Mouse (Mus musculus) brown adipose tissue, adult 24 weeks (tissue): Measurements from ENCODE around the gene Exosc5. TPM values are rescaled to one million over a fixed set of nuclear protein-coding genes. Genes with fewer than 3 reads are reported as not detected.

Source experiments
- H3K27ac ChIP-seq: fragments of 200-500 bp; replicated peaks from 2 replicates; pipeline ENCODE4 v1.5.1; 2012; ENCODE audit warnings: low read depth, mild to moderate bottlenecking, low read length
- H3K4me1 ChIP-seq: fragments of 200-500 bp; 2 replicates; pipeline ENCODE4 v1.6.1; 2012; ENCODE audit warnings: low read length, mixed read lengths; ENCODE audit not compliant: control insufficient read depth, insufficient read depth, insufficient read length
- H3K4me3 ChIP-seq: fragments of 200-500 bp; 2 replicates; pipeline ENCODE4 v1.5.1; 2012; ENCODE audit warnings: low read depth, mild to moderate bottlenecking, low read length, moderate library complexity; ENCODE audit not compliant: insufficient read depth
- polyA plus RNA-seq: library from polyadenylated mRNA; stranded (reverse); fragments of >200 nt; gene quantifications from 2 replicates; pipeline ENCODE4 v1.2.4, GENCODE M21; 2012; ENCODE audit not compliant: missing spikeins, insufficient read depth, insufficient read length

Exosc5 gene
- polyA plus RNA-seq, 1 experiment: 38.1 TPM

- peaks cover 31% of the 10 kb centered on the region for H3K4me1 ChIP-seq
- H3K27ac ChIP-seq: no peak overlapping the region
- H3K4me3 ChIP-seq: no peak overlapping the region
Measured at GRCm38 (mm10) chr7:25702350-25702749, 43.4 kb downstream of the Exosc5 start.

GRCm38 (mm10) chr7:25703793-25704494, 45.0 kb downstream of the Exosc5 start:
- Histone ChIP-seq H3K27ac (peak overlapping the region; percentile 50), H3K4me1 (peaks cover 37% of the 10 kb centered on the region), H3K4me3 (no peak overlapping the region)

DNA sequence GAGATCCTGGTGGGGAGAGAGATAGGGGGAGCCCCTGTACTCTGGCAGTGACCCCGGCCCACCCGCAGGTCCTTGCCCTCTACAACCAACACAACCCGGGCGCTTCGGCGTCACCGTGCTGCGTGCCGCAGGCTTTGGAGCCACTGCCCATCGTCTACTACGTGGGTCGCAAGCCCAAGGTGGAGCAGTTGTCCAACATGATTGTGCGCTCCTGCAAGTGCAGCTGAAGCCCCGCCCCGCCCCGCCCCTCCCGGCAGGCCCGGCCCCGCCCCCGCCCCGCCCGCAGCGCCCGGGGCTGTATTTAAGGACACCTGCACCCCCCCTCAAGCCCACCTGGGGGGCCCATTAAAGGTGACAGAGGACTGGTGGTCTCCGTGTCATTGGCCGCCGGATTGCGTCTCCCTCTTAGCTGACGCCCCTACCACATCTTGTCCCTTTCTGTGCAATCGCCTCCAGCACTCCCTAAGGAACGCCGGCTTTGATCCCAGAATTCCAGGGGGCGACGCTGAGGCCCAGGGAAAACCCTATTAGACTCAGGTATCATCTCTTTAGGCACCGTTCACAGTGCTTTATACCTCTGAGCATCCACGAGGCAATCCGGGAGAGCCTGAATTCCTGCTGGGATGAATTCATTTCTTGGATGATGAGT, 45.9 kb downstream of the Exosc5 start:
- Histone ChIP-seq H3K4me1 (peaks cover 37% of the 10 kb centered on the region), H3K4me3 (no peak overlapping the region; the same call in 1 of the 2 replicates), H3K27ac (peak overlapping the region; percentile 97; the same call in 1 of the 2 replicates)

DNA sequence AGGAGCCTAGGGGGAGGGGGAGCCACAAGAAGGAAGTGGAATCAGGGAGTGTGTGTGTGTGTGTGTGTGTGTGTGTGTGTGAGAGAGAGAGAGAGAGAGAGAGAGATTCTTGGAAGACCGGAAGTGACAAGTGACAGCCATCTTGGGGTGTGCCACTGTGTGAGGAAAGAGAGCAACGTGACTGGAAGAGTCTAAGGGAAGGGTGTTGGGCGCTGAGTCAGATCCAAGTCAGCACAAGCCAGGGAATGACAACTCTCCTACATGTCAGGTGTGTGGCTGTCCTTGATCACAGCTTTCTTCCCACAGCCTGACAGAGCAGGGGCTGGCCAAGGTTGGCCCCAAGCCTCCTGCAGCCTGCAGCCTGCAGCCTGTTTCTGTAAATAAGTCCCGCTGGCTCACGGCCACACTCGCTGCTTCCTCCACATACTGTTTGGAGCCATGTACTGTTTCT, 46.9 kb downstream of the Exosc5 start:
- Histone ChIP-seq H3K4me1 (peaks cover 42% of the 10 kb centered on the region), H3K4me3 (no peak overlapping the region), H3K27ac (peak overlapping the region; percentile 97)

DNA sequence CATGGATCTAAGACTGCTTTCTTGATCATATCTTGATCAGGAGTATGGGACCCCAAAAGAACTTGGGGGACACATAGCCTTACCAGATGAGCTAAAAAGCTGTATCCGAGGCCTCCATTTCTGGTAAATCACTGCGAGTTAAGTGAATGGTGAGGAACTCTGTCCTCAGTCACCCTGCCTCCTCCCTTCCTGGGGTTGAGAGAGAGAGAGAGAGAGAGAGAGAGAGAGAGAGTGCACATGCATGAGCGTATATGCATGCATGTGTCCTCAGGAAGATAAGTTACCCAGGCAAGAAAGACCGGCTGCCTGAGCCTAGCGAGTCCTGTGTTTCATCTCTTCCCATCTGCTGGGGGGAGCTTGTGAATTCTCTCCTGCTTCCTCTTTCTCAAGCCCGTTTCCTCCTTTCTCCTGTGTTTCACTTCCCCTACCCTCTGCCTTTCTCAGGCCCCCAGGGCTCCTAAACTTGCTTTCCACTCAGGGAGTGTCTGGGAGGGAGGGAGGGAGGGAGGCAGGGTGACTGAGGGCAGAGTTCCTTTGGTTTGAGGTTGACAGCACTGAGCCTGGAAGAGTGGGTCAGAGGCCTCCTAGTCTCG, 47.7 kb downstream of the Exosc5 start:
- Histone ChIP-seq H3K27ac (peak overlapping the region; percentile 97), H3K4me1 (peaks cover 49% of the 10 kb centered on the region), H3K4me3 (no peak overlapping the region)

DNA sequence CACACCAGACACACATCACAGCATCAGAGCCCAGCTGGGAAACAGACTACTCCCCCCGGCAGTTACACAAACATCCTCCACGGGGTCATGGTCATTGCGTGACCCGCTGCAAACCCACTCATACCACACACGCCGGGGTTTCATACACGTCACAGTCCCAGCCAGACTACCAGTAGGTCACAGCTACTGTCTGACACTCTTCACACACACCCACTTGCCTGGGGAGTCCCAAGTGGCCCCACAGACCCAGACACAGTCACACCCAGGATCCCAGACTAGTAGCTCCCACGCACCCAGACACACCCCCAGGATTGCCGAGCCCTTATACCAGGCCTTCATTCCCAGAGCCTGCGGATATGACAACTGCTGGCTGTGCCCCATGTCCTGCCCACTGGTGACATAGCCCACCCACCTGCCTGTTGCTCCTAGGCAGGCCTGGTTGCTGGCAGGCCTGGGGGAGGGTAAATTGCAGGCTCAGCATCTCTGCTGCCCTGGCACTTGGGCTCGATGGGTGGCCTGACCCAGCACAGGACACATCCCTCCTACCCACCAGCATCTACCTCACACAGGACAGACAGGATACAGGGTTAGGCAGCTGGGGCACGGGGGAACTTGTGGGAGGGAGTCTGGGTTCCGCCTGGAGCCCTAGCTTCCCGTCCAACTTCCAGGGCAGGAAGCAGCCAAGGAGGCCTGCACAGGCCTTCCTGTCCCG, 48.8 kb downstream of the Exosc5 start:
- Histone ChIP-seq H3K4me3 (peak overlapping the region; percentile 49), H3K27ac (peak overlapping the region; percentile 97), H3K4me1 (peaks cover 51% of the 10 kb centered on the region)

- peaks cover 42% of the 10 kb centered on the region for H3K4me1 ChIP-seq
- H3K4me3 ChIP-seq: no peak overlapping the region
- no peak overlapping the region for H3K27ac ChIP-seq
Measured at GRCm38 (mm10) chr7:25709961-25710360, 51.0 kb downstream of the Exosc5 start.

- Histone ChIP-seq H3K4me1 (peaks cover 35% of the 10 kb centered on the region), H3K4me3 (no peak overlapping the region), H3K27ac (no peak overlapping the region)
Measured at GRCm38 (mm10) chr7:25710519-25711130, 51.7 kb downstream of the Exosc5 start.

- no peak overlapping the region for H3K4me3 ChIP-seq
- peak overlapping the region; percentile 33; the same call in 1 of the 2 replicates for H3K27ac ChIP-seq
- peaks cover 30% of the 10 kb centered on the region for H3K4me1 ChIP-seq
Measured at GRCm38 (mm10) chr7:25711165-25711564, 52.2 kb downstream of the Exosc5 start.

- Histone ChIP-seq H3K4me1 (peaks cover 25% of the 10 kb centered on the region), H3K27ac (peak overlapping the region; percentile 33), H3K4me3 (no peak overlapping the region)
Measured at GRCm38 (mm10) chr7:25711731-25712197, 52.8 kb downstream of the Exosc5 start.

- Histone ChIP-seq H3K4me3 (no peak overlapping the region), H3K4me1 (peaks cover 17% of the 10 kb centered on the region), H3K27ac (no peak overlapping the region)
Measured at GRCm38 (mm10) chr7:25712801-25713200, 53.8 kb downstream of the Exosc5 start.

GRCm38 (mm10) chr7:25714581-25714980, 55.6 kb downstream of the Exosc5 start:
- no peak overlapping the region for H3K27ac ChIP-seq
- no peak overlapping the region for H3K4me3 ChIP-seq

GRCm38 (mm10) chr7:25715731-25716271, 56.8 kb downstream of the Exosc5 start:
- Histone ChIP-seq H3K4me1 (peaks cover 12% of the 10 kb centered on the region), H3K4me3 (no peak overlapping the region), H3K27ac (no peak overlapping the region)

More at GRCm38 (mm10) chr7:25714581-25714980, 55.6 kb downstream of the Exosc5 start:
- H3K4me1 ChIP-seq: peaks cover 16% of the 10 kb centered on the region

DNA sequence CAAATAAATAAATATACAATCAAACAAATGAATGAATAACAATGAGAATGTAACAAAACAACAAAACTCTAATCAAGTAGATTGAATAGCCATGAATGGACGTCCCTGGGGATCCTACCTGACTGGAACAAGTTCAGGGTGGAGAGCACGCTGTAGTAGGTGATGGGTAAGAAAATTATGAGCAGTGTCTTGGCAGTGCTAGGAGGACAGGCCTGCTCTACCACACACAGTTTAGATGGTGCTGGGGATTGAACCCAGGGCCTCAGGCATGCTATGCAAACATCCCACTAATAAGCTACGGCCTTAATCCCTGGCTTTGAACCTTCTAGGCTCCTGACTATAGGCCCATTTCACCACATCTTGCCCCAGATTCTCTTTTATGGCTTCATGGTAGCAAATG, 58.5 kb downstream of the Exosc5 start:
- Histone ChIP-seq H3K4me1 (0 out of 2 replicates have a peak, but pooled peaks cover 3% of the 10 kb centered on the region), H3K4me3 (no peak overlapping the region)

More for the DNA sequence above, 58.5 kb downstream of the Exosc5 start:
- H3K27ac ChIP-seq: no peak overlapping the region
